Comparison of ENCODE assay signal across 19 mouse cellular contexts in genomic region chr13:109662099-109662498, GRCm38 (mm10).
DNase-seq lines count a peak whose midpoint lies in the region; ATAC-seq and TF ChIP-seq lines count a peak whose summit lies in the region.
"Had no signal": no experiment of that assay in that cellular context is flagged by ENCODE, and none has a peak within 500 bp of the region (broad histone marks: within the 10 kb centered on the region; RNA-seq: fewer than 3 reads in every experiment).

No protein-coding gene starts in this region.

- no peaks in the 10 kb centered on the region for H3K79me3 ChIP-seq in C2C12 (ENCODE audit: low read depth)

- no peak for ATAC-seq in limb, embryonic 15.5 days (ENCODE audit: insufficient number of reproducible peaks, low FRiP score, low TSS enrichment, low read depth)
- no peak for ATAC-seq in midbrain, embryonic 11.5 days (ENCODE audit: low FRiP score)
- ATAC-seq: CD4-positive, CD25-positive, alpha-beta regulatory T cell, adult 4 months; intestine, postnatal 0 days had no signal

- no peak overlapping the region for H3K4me2 ChIP-seq in limb, embryonic 15.5 days
- H3K4me2 ChIP-seq in midbrain, embryonic 11.5 days = no peak overlapping the region
- H3K4me2 ChIP-seq: embryonic facial prominence, embryonic 15.5 days; forebrain, embryonic 12.5 days; hindbrain, embryonic 13.5 days; midbrain, embryonic 12.5 days had no signal

- no peaks in the 10 kb centered on the region for H3K79me2 ChIP-seq in C2C12 (ENCODE audit: control insufficient read depth, insufficient read depth)

- H3ac ChIP-seq in C2C12 (ENCODE audit: control insufficient read depth, insufficient read length, low read depth) = peak overlapping the region; percentile 19

- H3K27me3 ChIP-seq in C2C12 (ENCODE audit: control insufficient read depth, insufficient read depth, insufficient read length) = no peaks in the 10 kb centered on the region
- H3K27me3 ChIP-seq in limb, embryonic 15.5 days = no peaks in the 10 kb centered on the region
- no peaks in the 10 kb centered on the region for H3K27me3 ChIP-seq in midbrain, embryonic 11.5 days (ENCODE audit: control insufficient read depth, insufficient read depth, low read length)
- H3K27me3 ChIP-seq: embryonic facial prominence, embryonic 15.5 days; forebrain, embryonic 12.5 days; hindbrain, embryonic 13.5 days; midbrain, embryonic 12.5 days had no signal

- no peak for TF ChIP-seq CTCF in C2C12 (IDR thresholded peaks at IDR 0.05; ENCODE audit: control insufficient read depth, insufficient read depth, insufficient read length)

- no peaks in the 10 kb centered on the region for H3K9me3 ChIP-seq in limb, embryonic 15.5 days
- no peaks in the 10 kb centered on the region for H3K9me3 ChIP-seq in midbrain, embryonic 11.5 days (ENCODE audit: control insufficient read depth, low read length)
- H3K9me3 ChIP-seq: embryonic facial prominence, embryonic 15.5 days; forebrain, embryonic 12.5 days; hindbrain, embryonic 13.5 days; midbrain, embryonic 12.5 days had no signal

- peak; percentile 54 for DNase-seq in kidney, adult 11 months
- peak; percentile 54 for DNase-seq in kidney, postnatal 10 days
- DNase-seq in midbrain, embryonic 11.5 days (ENCODE audit: low spot score, missing footprints) = no peak
- DNase-seq in Muller cell, postnatal 12 days (ENCODE audit: inconsistent ontology term) = no peak
- no peak for DNase-seq in right cerebral cortex, postnatal 36 days (ENCODE audit: low spot score in 2 of 2)
- DNase-seq: adrenal gland, postnatal 10 days; cerebellum, adult 9-10 months; layer of hippocampus, postnatal 36 days; left cerebral cortex, postnatal 4 days; thymus, postnatal 25 days had no signal

- no peaks in the 10 kb centered on the region for H3K36me3 ChIP-seq in C2C12 (ENCODE audit: control insufficient read depth, insufficient read depth)
- no peaks in the 10 kb centered on the region for H3K36me3 ChIP-seq in limb, embryonic 15.5 days
- H3K36me3 ChIP-seq in midbrain, embryonic 11.5 days (ENCODE audit: control insufficient read depth, insufficient read depth, low read length) = no peaks in the 10 kb centered on the region
- H3K36me3 ChIP-seq: embryonic facial prominence, embryonic 15.5 days; forebrain, embryonic 12.5 days; hindbrain, embryonic 13.5 days; midbrain, embryonic 12.5 days had no signal

- H3K4me3 ChIP-seq in C2C12 (ENCODE audit: insufficient read depth, poor library complexity, severe bottlenecking) = no peak overlapping the region
- no peak overlapping the region for H3K4me3 ChIP-seq in limb, embryonic 15.5 days
- no peak overlapping the region for H3K4me3 ChIP-seq in midbrain, embryonic 11.5 days (ENCODE audit: low read depth, low read length)
- H3K4me3 ChIP-seq: embryonic facial prominence, embryonic 15.5 days; forebrain, embryonic 12.5 days; hindbrain, embryonic 13.5 days; midbrain, embryonic 12.5 days had no signal

- no peak overlapping the region for H3K9ac ChIP-seq in limb, embryonic 15.5 days
- H3K9ac ChIP-seq in midbrain, embryonic 11.5 days (ENCODE audit: low read length) = no peak overlapping the region
- H3K9ac ChIP-seq: embryonic facial prominence, embryonic 15.5 days; forebrain, embryonic 12.5 days; hindbrain, embryonic 13.5 days; midbrain, embryonic 12.5 days had no signal

- peak overlapping the region; percentile 62 for H3K27ac ChIP-seq in limb, embryonic 15.5 days
- no peak overlapping the region for H3K27ac ChIP-seq in midbrain, embryonic 11.5 days (ENCODE audit: low read depth, low read length)
- H3K27ac ChIP-seq: embryonic facial prominence, embryonic 15.5 days; forebrain, embryonic 12.5 days; hindbrain, embryonic 13.5 days; midbrain, embryonic 12.5 days; stomach, postnatal 0 days had no signal

- WGBS in limb, embryonic 15.5 days = 34% methylated on average over 5 of the region's 5 CpGs
- WGBS in midbrain, embryonic 11.5 days = 71% methylated on average over 5 of the region's 5 CpGs

- peaks cover 20% of the 10 kb centered on the region for H3K4me1 ChIP-seq in limb, embryonic 15.5 days
- no peaks in the 10 kb centered on the region for H3K4me1 ChIP-seq in midbrain, embryonic 11.5 days (ENCODE audit: control insufficient read depth, insufficient read depth, low read length)
- H3K4me1 ChIP-seq: embryonic facial prominence, embryonic 15.5 days had no signal

TF ChIP-seq in C2C12, 6 proteins besides CTCF, POLR2A, EP300 and RAD21:
- TF ChIP-seq FOSL1 (IDR thresholded peaks at IDR 0.05; ENCODE audit: insufficient read depth, low read length, poor library complexity, severe bottlenecking) (no peak), MAX (IDR thresholded peaks at IDR 0.05) (no peak), USF1 (IDR thresholded peaks at IDR 0.05; ENCODE audit: low read depth) (no peak), MYOD1 (IDR thresholded peaks at IDR 0.05; ENCODE audit: control insufficient read depth, insufficient read length, low read depth) (no peak), MYOG (IDR thresholded peaks at IDR 0.05; ENCODE audit: control insufficient read depth, extremely low read depth, insufficient read length) (no peak), CEBPB (IDR thresholded peaks at IDR 0.05; ENCODE audit: low read depth) (no peak)
TF ChIP-seq in C2C12: peak in this region for 0.

Comparison
In these comparisons a context has a peak if more than half of its experiments do, and no peak if none do; other contexts are left out.
1. DNase-seq: peak in kidney, adult 11 months (single experiment) and kidney, postnatal 10 days (single experiment); none in midbrain, embryonic 11.5 days (single experiment), Muller cell, postnatal 12 days (single experiment) and right cerebral cortex, postnatal 36 days (0 of 2).